Mouse (Mus musculus) adrenal gland, postnatal 25 days (tissue): Measurements from ENCODE around the gene Man2a2. TPM values are rescaled to one million over a fixed set of nuclear protein-coding genes. Genes with fewer than 3 reads are reported as not detected.
A peak's percentile ranks its signal among the peaks of the same experiment; 100 is the strongest.

Experiments
- DNase-seq: peaks from one replicate; pipeline ENCODE4 v3.0.0; 2021; ENCODE audit warnings: mixed read lengths
- long read RNA-seq: library from polyadenylated mRNA; stranded (forward); transcript quantifications from one replicate; pipeline ENCODE4 v2.0.0, GENCODE M21; 2021
- total RNA-seq: library from RNA; stranded (reverse); gene quantifications from 2 replicates; pipeline ENCODE4 v1.2.3, GENCODE M21; 2021

Man2a2 gene
- 92.6 and 109 TPM in 2 replicates for total RNA-seq
- long read RNA-seq, full-length matches to known transcripts = 2 of 23 reads
- long read RNA-seq, partial matches to known transcripts = 6 of 23 reads
- long read RNA-seq, other reads (novel, unspliced or antisense) = 15 of 23 reads

- peak; percentile 87 for DNase-seq
Observed at GRCm38 (mm10) chr7:80371041-80371751, at the start of gene Man2a2. Gene Man2a2 (minus strand): TSS chr7:80371375.

- no peak for DNase-seq
Observed at GRCm38 (mm10) chr7:80420586-80420985, 49.4 kb upstream of the Man2a2 start.

GRCm38 (mm10) chr7:80419278-80419677 lies 48.1 kb upstream of the Man2a2 start:
- no peak for DNase-seq

- no peak for DNase-seq
Observed at GRCm38 (mm10) chr7:80418036-80418435, 46.9 kb upstream of the Man2a2 start.

- no peak for DNase-seq
Observed at GRCm38 (mm10) chr7:80417601-80418000, 46.4 kb upstream of the Man2a2 start.

GRCm38 (mm10) chr7:80416969-80417368 lies 45.8 kb upstream of the Man2a2 start:
- DNase-seq = no peak

- DNase-seq = no peak
Observed at GRCm38 (mm10) chr7:80414303-80414855, 43.2 kb upstream of the Man2a2 start.

GRCm38 (mm10) chr7:80413512-80414302 lies 42.5 kb upstream of the Man2a2 start:
- no peak for DNase-seq

- DNase-seq = no peak
Observed at GRCm38 (mm10) chr7:80412781-80413180, 41.6 kb upstream of the Man2a2 start.

- no peak for DNase-seq
Observed at GRCm38 (mm10) chr7:80412279-80412678, 41.1 kb upstream of the Man2a2 start.

- DNase-seq = no peak
Observed at GRCm38 (mm10) chr7:80410380-80410779, 39.2 kb upstream of the Man2a2 start.

- DNase-seq = no peak
Observed at GRCm38 (mm10) chr7:80407712-80408111, 36.5 kb upstream of the Man2a2 start.

- DNase-seq = no peak
Observed at GRCm38 (mm10) chr7:80406186-80406585, 35.0 kb upstream of the Man2a2 start.

GRCm38 (mm10) chr7:80405188-80405695 lies 34.1 kb upstream of the Man2a2 start, which contains the start of gene Furin:
Gene Furin (minus strand): TSS chr7:80405436.
- no peak for DNase-seq

- no peak for DNase-seq
Observed at GRCm38 (mm10) chr7:80404101-80404894, 33.1 kb upstream of the Man2a2 start.

- peak; percentile 73 for DNase-seq
Observed at GRCm38 (mm10) chr7:80403551-80403950, 32.4 kb upstream of the Man2a2 start.

GRCm38 (mm10) chr7:80402651-80403321 lies 31.6 kb upstream of the Man2a2 start:
- DNase-seq = peak; percentile 83

- DNase-seq = peak; percentile 58
Observed at GRCm38 (mm10) chr7:80401860-80402641, 30.9 kb upstream of the Man2a2 start.

- DNase-seq = peak; percentile 48
Observed at GRCm38 (mm10) chr7:80401041-80401859, 30.1 kb upstream of the Man2a2 start.
